Mouse (Mus musculus): ENCODE measurements around the gene Il1f5.

Il1f5 gene

DNA sequence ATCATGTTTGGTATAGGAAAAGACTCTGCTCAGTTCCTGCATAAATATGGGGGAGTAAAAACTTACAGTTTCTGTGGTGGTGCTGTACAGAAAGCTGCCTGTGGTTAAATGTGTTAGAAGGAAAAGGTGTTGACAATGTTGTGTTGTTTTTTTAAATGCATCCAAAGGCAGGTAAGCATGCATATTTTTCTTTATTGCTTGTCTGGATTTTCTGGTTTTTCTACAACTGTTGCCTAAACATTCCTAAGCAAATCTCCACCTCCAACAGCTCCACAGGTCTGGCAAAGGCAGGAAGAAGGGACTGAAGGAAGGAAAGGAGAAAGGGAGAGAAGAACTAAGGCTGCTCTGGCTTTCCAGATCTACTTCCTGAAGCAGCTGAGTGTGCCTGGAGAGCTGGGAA lies at the start of gene Il1f5:
Il1f5 (plus strand) TSS at position 301 of the 400 bp plus-strand sequence.
- no peak for DNase-seq (ENCODE audit: low spot score)

DNA sequence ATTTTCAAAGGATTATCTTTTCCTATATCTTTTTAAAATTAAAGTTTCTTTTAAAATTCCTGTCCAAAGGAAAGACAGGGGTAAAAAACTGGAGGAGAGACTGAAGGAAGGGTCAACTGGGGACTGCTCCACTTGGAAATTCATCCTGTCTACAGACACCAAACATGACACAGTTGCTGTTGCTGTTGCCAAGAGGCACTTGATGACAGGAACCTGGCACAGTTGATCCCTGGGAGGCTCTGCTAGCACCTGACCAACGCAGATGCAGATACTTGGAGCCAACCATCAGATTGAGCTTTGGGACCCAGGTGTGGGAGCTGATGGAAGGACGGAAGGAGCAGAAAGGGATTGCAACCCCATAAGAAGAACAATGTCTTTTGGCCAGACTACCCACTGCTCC lies 49.6 kb upstream of the Il1f5 start:
- DNase-seq (ENCODE audit: low spot score) = no peak

DNA sequence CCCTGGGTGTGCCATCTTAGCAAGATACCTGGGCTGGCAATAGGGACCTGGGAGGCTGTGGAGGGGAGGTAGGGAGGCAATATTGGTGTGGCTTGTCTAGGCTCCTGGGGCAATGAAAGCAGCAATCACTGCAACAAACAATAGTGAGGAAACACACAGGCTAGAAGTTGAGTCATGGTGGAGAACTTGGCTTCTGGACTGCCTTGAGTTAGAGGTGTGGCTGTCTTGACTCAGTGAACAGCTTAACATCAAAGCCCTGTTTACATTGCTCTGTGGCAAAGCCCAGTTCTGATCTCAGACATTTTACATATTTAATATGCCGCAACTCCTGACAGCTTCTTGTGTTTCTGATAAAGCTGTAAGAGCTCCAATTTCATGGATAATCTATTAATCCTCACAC lies 9.3 kb upstream of the Il1f5 start:
- no peak for DNase-seq (ENCODE audit: low spot score)

DNA sequence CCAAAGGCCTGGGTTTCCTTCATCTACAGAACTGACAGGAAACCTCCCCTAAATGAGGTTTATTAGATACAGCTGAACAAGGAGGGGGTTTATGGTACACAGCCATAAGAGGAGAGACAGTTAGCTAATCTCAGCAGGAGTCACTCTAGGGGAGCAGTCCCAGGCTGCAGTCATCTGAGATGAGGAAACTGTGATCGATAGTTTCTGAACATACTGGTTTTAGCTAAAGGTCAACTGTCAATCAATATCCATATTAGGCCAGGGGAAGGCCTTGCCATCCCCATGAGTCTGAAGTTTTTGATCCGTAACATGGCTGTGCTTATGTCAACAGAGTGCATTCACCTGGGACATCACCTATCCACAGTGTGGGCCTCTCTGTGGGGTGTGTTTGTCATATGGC lies 3.1 kb upstream of the Il1f5 start:
- no peak for DNase-seq (ENCODE audit: low spot score)

- no peak for DNase-seq (ENCODE audit: low spot score)
These were observed 1.6 kb upstream of the Il1f5 start for GRCm38 (mm10) chr2:24275146-24275545.

DNA sequence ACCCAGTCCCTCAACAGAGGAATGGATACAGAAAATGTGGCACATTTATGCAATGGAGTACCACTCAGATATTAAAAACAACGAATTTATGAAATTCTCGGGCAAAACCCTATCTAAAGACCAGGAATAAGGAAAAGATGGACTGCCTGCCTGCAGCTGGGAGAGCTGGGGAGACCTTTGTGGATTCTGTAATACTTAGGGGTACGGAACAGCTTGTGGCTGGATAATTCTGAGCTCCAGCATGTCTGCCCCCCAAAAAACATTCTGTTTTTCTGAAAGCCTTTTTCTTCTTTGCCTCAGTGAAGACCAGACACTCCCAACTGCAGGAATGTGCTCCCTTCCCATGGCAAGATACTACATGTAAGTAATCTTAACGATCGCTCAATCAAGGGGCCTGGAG lies 14.1 kb downstream of the Il1f5 start, which contains the start of gene Il1f10:
Il1f10 (plus strand) TSS at position 301 of the 400 bp plus-strand sequence.
- no peak for DNase-seq (ENCODE audit: low spot score)

DNA sequence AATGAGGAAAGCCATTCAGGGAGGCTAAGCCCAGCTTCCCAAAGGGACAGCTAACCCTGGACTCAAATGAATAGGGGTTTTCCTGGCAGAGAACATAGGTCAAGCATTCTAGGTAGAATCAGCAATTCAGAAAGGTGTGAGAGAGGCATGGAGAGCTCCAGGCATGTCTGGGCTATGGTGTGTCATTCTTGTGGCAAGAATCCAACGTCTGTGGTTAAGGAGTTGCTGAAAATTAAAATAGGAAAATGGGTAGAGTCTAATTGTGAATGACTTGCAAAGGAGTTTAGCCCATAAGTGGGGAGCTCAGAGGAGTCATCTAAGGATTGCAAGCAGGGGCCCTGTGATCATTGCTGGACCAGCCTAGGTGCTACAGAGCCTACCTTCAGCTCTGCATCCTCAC lies 17.9 kb downstream of the Il1f5 start:
- no peak for DNase-seq (ENCODE audit: low spot score)

DNA sequence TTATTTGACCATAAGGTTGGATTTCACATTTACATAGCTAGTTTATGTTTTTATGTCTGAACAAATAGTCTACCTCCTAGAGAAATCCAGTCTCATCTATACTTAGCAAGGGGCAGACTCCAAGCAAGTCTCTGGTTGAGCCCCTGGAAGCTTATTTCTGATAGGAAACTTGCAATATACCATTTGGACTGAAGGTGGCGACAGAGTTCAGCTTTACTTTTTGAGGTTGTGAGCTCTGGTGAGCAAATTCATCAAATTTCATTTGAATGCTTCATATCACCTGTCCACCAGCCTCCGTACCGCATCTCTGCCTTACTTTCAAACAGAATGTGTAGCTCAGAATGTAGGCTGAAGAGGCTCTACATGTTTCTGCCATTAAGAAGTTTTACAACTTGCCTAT lies 20.1 kb downstream of the Il1f5 start:
- DNase-seq (ENCODE audit: low spot score) = peak; percentile 9

DNA sequence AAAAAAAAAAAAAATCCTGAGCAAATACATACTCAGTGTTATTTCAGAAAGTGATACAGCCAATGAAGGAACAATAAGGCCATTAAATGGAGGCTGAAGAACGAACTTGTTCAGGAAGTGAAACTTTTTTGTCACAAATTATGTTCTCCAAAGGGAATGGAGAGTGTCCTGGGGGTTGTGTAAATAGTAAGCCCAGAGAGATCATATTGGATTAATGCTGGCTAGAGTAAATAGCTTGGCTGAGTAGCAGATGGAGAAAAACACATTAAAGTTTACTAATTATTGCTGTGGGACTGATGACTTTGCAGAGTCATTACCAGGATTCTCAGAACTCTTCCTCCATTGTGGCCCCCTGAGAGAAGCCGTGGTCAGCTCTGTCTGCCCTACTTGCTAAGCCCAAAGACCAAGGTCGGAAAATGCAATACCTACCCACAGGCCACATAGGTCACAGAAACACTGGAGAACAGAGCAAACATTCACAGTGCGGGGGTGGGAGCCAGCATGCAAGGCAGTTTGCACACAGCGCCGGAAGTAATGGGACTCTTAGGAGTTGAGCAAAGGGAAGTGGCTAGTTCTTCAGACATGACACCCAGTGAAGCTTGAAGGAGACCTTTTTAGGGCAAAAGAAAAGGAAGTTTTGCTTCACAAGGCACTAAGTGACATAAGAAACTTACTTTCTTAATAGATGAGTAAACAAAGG lies 34.7 kb downstream of the Il1f5 start:
- DNase-seq (ENCODE audit: low spot score) = no peak

- no peak for DNase-seq (ENCODE audit: low spot score)
These were observed 40.2 kb downstream of the Il1f5 start for GRCm38 (mm10) chr2:24316919-24317318.

DNA sequence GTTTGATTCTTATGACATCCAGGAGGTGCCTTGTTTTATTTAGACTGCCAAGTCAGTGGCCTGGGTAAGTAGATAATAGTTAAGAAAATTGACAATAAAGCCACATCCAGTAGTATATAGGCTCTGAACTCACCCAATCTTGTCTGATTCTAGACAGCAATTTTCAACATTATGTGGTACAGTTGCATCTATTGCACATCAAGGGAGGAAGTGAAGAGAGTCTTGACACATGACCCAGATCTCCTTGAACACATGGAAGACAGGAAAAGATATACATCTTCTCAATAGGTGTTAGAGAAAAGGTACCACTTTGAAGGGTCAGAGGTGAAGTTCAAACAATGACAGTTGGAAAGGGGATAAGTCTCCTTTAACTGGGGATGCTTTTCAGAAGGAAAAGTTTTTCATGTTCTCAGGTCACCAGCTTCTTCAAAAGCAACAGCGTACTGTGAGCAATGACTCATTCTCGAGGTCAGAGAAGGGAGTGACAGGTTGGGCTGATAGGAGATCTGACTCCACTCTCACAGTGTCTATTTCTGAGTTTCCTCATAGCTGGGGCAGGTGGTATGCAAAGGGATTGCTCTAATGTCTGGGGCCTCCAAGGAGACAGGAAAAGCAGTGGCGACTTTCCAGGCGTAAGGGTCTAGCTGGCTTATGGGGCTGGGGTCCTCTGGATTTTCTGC lies 41.3 kb downstream of the Il1f5 start:
- no peak for DNase-seq (ENCODE audit: low spot score)

Data from left cerebral cortex, adult 11 months (tissue).